Mouse (Mus musculus) CH12F3 (cell line): ENCODE measurements around the gene Lilr4b.
"Not testable (repeated sequence)": the region's sequence is repeated elsewhere in the genome, so short reads cannot be mapped to it uniquely, and the experiment has no call there.

Source experiments
- in situ Hi-C: fragments of 300-500 bp; cut with MboI; formaldehyde crosslinking; loops from 2 replicates; pipeline ENCODE4 v1.14.3; 2020; ENCODE audit warnings: low sequenced_read_pairs

Gene Lilr4b

DNA sequence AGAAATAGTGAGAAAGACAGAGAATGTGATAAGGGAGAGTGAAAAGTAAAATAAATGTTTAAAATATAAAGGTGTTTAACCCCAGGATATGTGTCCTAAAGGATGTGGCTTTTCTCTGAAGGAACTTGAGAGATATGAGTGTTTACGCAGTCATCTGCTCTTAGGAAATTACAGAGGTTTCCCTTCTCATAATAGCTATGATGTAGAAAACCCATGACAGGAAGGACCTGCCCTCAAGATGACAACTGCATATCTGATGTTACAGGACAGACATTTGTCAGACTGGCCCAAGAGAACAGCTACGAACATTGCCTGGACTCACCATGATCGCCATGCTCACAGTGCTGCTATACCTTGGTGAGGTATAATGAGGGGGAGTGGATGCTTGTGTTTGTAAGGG is at the start of gene Lilr4b, which contains the start of gene Gm49339:
Lilr4b (plus strand) TSS at position 236 of the 400 bp plus-strand sequence.
Gm49339 (plus strand) TSS at position 216 of the 400 bp plus-strand sequence.
- in situ Hi-C loops = not testable (repeated sequence)

DNA sequence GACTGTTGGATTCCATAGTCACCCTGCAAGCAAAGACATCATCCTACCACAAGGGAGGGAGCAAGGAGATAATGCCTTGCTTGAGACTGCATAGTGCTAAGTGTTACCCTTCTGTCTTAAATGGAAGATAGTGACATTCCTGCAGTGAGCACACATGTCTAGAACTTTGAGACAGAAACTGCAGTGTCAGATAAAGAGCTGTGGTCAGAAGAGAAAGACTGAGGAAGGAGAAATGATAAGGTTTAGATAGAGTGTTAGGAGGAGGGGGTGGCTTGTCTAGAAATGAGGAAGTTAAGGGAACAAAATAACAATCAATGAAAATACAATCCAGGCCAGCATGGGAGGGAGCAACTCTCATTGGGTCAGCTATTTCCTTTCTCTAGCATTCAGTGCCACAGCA is 47.5 kb upstream of the Lilr4b start:
- in situ Hi-C loops = no loop called here

DNA sequence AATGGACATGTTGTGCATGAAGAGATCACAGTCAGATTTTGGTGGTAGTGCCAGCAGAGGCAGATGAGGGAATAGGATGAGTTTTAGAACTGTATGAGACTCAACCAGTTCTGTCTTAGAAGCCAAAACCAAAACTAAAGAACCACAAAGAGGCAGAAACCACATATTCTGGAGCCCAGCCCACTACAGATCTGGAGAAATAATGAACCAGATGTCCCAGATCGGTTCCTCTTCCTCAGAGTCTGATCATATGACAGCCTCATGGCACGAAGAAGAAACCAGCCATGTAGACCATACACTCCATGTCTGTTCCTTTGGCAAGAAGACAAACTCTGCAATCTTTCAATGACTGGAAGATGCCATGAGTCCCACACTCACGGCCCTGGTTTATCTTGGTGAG is 44.7 kb upstream of the Lilr4b start:
- in situ Hi-C loops = no loop called here

DNA sequence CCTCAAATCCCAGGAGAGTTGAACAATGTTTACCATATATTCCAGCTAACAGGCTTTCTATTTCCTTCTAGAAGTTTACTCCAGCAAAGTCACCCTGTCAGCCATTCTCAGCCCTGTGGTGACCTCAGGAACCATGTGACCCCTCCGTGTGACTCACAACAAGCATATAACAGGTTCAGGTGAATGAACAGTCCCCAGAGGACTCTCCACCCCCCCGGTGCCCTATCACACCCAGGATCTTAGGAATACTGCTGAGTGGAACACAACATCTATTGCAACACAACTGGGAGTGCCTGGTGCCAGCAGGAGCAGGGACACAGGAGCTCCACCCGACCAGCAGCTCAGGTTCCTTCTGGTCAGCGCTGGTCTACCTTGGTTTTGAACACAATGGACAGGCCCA is 28.8 kb upstream of the Lilr4b start:
- in situ Hi-C loops = no loop called here

DNA sequence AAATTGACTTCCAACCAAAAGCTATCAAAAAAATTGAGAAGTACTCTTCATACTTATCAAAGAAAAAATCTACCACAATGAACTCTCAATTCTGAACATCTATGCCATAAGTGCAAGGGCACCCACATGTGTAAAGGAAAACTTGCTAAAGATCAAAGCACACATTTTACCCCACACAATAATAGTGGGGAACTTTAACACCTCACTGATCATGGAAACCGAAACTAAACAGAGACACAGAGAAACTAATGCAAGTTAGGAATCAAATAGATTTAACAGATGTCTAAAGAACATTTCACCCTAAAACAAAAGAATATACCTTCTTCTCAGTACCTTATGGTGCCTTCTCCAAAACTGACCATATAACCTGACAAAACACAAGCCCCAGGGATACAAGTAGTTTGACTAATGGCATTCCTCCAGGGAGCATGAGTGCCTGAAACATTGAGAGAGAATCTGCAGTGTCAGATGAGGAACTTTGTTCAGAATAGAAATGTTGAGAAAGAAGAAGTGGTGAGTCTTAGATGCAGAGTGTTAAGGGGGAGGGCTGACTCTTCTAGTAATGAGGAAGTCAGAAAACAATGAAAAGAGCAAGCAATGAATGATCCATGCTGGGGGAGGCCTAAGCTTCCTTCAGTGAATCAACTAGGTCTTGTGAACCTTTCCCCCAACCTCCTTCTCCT is 26.7 kb upstream of the Lilr4b start:
- in situ Hi-C loops = no loop called here

DNA sequence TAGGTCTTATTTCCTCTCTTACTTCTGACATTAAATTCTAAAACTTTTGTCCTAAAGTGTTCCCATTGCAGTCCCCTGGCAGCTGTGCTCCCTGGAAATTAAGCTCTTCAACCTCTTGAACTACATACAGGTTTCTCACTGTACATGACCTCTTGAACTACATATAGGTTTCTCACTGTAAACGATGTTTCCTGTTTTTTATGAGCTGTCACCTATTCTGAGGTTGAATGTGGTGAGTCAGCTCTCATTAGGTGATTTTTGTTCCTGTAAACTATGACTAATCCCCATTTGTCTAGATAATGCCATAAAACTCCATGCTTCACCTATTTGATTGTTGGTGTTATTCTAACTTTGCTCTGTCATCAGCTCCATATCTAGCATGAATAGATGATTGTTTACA is 26.1 kb upstream of the Lilr4b start:
- in situ Hi-C loops = no loop called here

DNA sequence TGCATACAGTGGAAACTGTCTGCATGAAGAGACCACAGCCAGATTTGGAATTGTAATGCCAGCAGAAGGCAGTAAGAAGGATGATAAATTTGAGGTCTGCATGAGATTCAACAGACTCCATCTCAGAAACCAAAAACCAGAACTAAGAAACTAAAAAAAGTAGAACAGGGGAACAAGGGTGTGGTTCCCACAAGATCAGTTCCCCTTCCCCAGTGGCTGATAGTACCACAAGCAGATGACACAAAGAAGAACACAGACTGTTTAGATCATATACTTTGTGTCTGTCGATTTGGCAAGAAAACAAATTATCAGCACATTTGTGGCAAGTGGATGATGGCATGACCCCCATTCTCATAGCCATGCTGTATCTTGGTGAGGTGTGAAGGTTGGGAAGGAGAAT is 24.7 kb upstream of the Lilr4b start:
- in situ Hi-C loops = no loop called here

DNA sequence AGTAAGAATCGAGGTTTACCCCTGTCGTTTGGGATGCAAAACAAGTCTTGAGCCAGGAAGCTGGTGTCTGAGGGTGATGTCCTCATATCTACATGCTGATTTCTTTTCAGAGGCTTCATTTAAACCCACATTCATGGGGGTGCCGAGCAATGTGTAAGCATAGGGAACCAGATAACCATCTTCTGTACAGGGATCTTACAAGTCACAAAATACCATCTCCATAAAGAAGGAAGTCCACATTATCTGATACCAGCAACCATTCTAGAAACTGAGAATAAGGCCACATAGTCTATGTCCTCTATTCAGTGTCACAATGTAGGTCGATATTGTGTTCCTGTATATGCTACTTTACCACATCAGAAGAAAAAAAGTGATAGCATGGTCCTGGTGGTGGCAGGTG is 24.1 kb upstream of the Lilr4b start:
- in situ Hi-C loops = no loop called here

DNA sequence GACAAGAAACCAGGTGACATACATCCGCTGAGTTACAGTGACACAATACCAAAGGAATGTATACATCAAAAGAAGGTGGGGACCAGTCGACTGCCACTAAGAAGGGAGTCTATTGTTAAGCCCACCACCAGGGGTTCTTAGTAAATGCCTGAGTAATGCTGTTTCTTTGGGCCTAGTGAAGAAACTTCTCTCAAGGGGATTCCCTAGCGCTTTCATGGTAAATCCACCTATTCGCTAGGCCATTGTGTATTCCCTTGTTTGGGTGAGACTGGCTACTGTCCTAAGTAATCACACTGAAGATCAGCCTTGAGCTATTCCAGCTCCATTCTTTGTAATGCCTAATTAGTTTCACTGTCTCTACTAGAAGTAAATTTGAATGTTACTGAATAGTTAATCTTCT is 16.6 kb upstream of the Lilr4b start:
- in situ Hi-C loops = not testable (repeated sequence)

DNA sequence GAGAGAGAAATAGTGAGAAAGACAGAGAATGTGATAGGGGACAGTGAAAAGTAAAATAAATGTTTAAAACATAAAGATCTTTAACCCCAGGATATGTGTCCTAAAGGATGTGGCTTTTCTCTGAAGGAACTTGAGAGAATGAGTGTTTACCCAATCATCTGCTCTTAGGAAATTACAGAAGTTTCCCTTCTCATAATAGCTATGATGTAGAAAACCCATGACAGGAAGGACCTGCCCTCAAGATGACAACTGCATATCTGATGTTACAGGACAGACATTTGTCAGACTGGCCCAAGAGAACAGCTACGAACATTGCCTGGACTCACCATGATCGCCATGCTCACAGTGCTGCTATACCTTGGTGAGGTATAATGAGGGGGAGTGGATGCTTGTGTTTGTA is 10.3 kb downstream of the Lilr4b start, which contains the start of gene Lilrb4a:
Lilrb4a (plus strand) TSS at position 266 of the 400 bp plus-strand sequence.
- in situ Hi-C loops = not testable (repeated sequence)

DNA sequence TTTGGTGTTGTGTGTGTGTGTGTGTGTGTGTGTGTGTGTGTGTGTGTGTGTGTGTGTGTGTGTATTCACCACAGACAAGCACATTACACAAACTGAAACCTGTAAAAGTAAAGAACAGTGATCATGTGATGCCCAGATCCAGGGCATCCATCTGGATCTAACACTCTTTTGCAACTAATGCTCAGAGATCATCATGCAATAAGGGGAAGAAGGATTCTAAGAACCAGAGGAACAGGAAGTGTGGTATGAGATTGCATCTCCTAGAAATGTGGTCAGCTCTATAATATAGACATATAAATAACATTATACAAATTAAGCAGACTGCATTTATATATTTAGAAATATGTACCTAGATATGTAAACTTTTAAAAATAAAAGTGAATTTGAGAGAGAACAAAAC is 39.6 kb downstream of the Lilr4b start:
- in situ Hi-C loops = no loop called here

DNA sequence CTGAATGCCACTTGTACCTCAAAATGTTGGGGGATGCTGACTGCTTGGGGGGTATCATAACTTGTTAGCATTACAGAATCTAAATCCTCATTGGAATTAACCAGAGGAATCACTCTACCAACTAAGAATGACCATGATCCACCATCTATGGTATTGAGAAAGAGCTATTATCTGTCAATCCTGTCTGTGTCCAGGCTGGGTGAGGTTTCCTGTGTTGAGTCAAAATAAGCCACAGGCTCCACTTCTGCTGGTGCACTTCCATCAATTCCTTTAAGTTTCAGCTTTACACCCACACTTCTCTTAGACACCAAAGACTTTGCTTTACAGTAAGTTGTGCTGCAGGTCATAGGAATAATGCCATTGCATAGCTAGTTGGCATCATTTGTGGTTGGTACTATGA is 41.0 kb downstream of the Lilr4b start:
- in situ Hi-C loops = no loop called here

DNA sequence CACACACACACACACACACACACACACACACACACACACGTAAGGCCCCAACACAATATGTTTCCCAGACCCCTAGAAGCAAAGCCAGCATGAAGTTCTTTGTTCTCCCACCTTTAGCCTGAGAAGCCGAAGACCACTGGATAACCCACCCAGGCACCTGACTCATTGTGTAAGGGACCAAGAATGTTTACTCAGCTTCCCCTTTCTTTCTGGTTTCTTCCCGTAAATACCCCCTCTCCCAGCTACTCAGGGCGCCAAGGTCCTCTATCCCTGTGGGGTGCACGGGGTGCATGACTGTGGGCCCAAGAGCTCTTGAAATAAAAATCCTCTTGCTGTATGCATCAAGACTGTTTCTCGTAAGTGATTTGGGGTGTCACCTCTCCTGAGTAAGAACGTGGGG is 45.7 kb downstream of the Lilr4b start:
- in situ Hi-C loops = no loop called here

DNA sequence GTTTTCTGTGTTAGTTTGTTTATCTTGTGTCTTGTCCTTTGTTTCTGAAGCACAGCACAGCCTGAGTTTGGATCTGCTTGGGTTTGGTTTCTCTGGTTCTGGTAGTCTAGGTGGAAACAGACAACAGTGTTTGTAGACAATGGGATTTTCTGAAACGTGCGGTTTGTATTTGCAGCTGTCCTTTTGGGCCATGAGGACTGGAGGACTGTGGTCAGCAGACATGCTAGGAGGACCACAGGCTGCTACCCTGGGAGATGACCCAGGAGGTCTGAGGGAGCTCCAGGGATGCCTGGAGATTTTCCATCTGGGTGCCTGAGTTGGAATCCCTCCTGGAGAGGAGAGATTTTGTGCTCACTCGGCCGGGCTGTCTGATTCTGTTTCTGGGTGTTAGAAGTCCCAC is 46.2 kb downstream of the Lilr4b start:
- in situ Hi-C loops = no loop called here

DNA sequence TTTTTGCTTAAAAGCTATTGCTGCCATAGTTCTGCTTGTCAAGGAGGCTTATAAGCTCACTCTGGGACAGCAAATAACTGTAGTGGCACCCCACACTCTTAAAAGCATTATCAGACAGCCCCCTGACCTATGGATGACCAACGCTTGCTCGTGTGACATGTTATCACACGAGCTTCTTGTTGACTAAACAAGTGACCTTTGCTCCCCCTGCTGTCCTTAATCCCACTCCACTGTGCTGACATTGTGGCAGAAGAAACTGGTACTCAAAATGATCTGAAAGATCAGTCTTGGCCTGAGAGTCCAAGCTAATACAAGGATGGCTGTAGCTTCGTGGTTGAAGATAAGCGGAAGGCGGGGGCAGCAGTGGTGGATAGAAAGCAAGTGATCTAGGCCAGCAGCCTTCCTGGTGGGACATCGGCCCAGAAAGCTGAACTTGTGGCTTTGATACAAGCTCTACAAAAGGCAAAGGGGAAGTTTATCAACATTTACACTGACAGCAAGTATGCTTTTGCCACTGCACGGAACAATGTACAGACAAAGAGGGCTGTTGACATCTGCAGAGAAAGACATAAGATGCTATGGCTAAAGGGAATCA is 48.5 kb downstream of the Lilr4b start:
- in situ Hi-C loops = no loop called here

DNA sequence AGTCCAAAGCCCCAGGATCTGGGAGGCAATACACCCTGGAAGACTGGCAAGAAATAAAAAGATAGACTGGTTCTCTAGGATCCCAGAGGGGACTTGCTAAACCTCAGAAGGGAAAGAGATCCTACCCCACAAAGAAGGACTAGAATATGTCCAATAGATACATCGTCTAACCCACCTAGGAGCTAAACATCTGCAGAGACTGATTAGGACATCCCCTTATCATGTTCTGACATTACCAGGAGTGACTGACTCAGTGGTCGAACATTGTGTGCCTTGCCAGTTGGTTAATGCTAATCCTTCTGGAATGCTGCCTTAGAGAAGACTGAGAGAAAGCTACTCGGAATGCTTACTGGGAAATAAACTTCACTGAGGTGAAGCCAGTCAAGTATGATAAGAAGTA is 49.1 kb downstream of the Lilr4b start:
- in situ Hi-C loops = no loop called here

DNA sequence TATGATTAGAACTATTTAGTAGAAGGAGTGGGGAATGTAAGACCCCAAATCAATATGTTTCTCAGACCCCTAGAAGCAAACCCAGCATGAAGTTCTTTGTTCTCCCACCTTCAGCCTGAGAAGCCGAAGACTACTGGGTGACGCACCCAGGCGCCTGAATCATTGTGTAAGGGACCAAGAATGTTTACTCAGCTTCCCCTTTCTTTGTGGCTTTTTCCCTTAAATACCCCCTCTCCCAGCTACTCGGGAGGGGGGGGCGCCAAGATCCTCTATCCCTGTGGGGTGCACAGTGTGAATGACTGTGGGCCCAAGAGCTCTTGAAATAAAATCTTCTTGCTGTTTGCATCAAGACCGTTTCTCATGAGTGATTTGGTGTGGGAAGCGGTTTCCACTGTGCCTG is 50.4 kb downstream of the Lilr4b start:
- in situ Hi-C loops = no loop called here
